Mouse (Mus musculus) forebrain, embryonic 11.5 days (tissue): ENCODE measurements around the gene Agps. TPM values are rescaled to one million over a fixed set of nuclear protein-coding genes. Genes with fewer than 3 reads are reported as not detected.
"Not testable (repeated sequence)": the region's sequence is repeated elsewhere in the genome, so short reads cannot be mapped to it uniquely, and the experiment has no call there.

Experiments
- ATAC-seq: fragments of 200-750 bp; cut with Nextera tagmentation; replicated peaks from 2 replicates; pipeline ENCODE4 v1.8.0; 2017; ENCODE audit warnings: moderate TSS enrichment; ENCODE audit not compliant: low FRiP score
- DNase-seq: peaks from one replicate; pipeline ENCODE4 v3.0.0-alpha.2; 2017; ENCODE audit warnings: low spot score
- H3K27ac ChIP-seq: fragments of 300-500 bp; sonication (generic); 2 replicates; pipeline ENCODE4 v1.5.1; 2014; ENCODE audit warnings: low read depth, low read length
- H3K27me3 ChIP-seq: fragments of 300-500 bp; sonication (generic); 2 replicates; pipeline ENCODE4 v1.6.1; 2014; ENCODE audit warnings: mild to moderate bottlenecking, low read length, mixed read lengths; ENCODE audit not compliant: control insufficient read depth, insufficient read depth
- H3K36me3 ChIP-seq: fragments of 300-500 bp; sonication (generic); 2 replicates; pipeline ENCODE4 v1.6.1; 2014; ENCODE audit warnings: mild to moderate bottlenecking, low read length, moderate library complexity, mixed read lengths; ENCODE audit not compliant: control insufficient read depth, insufficient read depth
- H3K4me1 ChIP-seq: fragments of 300-500 bp; sonication (generic); replicated peaks from 2 replicates; pipeline ENCODE4 v1.6.1; 2014; ENCODE audit warnings: low read length, mixed read lengths; ENCODE audit not compliant: control insufficient read depth, insufficient read depth
- H3K4me2 ChIP-seq: fragments of 300-500 bp; sonication (generic); 2 replicates; pipeline ENCODE4 v1.6.1; 2014; ENCODE audit warnings: low read depth, mild to moderate bottlenecking, low read length, moderate library complexity, mixed read lengths; ENCODE audit not compliant: severe bottlenecking
- H3K4me3 ChIP-seq: fragments of 300-500 bp; sonication (generic); 2 replicates; pipeline ENCODE4 v1.5.1; 2014; ENCODE audit warnings: low read depth, low read length
- H3K9ac ChIP-seq: fragments of 300-500 bp; sonication (generic); 2 replicates; pipeline ENCODE4 v1.6.1; 2014; ENCODE audit warnings: low read length
- H3K9me3 ChIP-seq: fragments of 300-500 bp; sonication (generic); 2 replicates; pipeline ENCODE4 v1.6.1; 2016; ENCODE audit warnings: low read length, mixed read lengths; ENCODE audit not compliant: control insufficient read depth
- WGBS: fragments of 180-500 bp; shearing (Covaris S2); extraction: QIAGEN DNeasy Blood & Tissue Kit; methylation state at CpG from one replicate; pipeline ENCODE4 v1.1.7; 2014; 5-methylcytosine and 5-hydroxymethylcytosine counted together
- polyA plus RNA-seq: library from polyadenylated mRNA; unstranded; fragments of >200 nt; fragmentation: Nextera tagmentation; extraction: Ambion mirVana; gene quantifications from 2 replicates; pipeline ENCODE4 v1.2.1, GENCODE M21; 2014

The Agps gene
- polyA plus RNA-seq, 1 experiment from 2014 or later: 46.7 TPM

- no peaks in the 10 kb centered on the region for H3K36me3 ChIP-seq
- ATAC-seq (no peak), DNase-seq (no peak)
- no peaks in the 10 kb centered on the region for H3K27me3 ChIP-seq
- no peak overlapping the region for H3K4me3 ChIP-seq
- H3K4me2 ChIP-seq: no peak overlapping the region
- H3K4me1 ChIP-seq: no peaks in the 10 kb centered on the region
- 77% methylated on average over 9 of the region's 9 CpGs for WGBS
- no peak overlapping the region for H3K27ac ChIP-seq
- H3K9me3 ChIP-seq: no peaks in the 10 kb centered on the region
- no peak overlapping the region for H3K9ac ChIP-seq
These were observed 142.2 kb downstream of the Agps start for GRCm38 (mm10) chr2:75974131-75974530.

GRCm38 (mm10) chr2:75976070-75976469 is 144.1 kb downstream of the Agps start:
- H3K4me3 ChIP-seq, H3K27me3 ChIP-seq, H3K4me2 ChIP-seq, DNase-seq, H3K4me1 ChIP-seq, H3K9ac ChIP-seq, H3K9me3 ChIP-seq, ATAC-seq, H3K27ac ChIP-seq, H3K36me3 ChIP-seq: not testable (repeated sequence)
- WGBS: 94% methylated on average over 2 of the region's 2 CpGs

GRCm38 (mm10) chr2:75977752-75978368 is 145.9 kb downstream of the Agps start, which contains the start of gene Ttc30a2:
Gene Ttc30a2, minus strand, starts transcription at chr2:75978170.
- H3K4me1 ChIP-seq, DNase-seq, H3K27ac ChIP-seq, H3K9ac ChIP-seq, H3K4me3 ChIP-seq, ATAC-seq, H3K36me3 ChIP-seq, H3K27me3 ChIP-seq, H3K4me2 ChIP-seq, H3K9me3 ChIP-seq: not testable (repeated sequence)
- WGBS: 27% methylated on average over 19 of the region's 24 CpGs

Other genes with a start within 250 kb of the Agps start
- gene Hnrnpa3, start 172.9 kb upstream of the Agps start, polyA plus RNA-seq: 318 and 325 TPM in 2 replicates
- gene Nfe2l2, start 127.5 kb upstream of the Agps start, polyA plus RNA-seq: 26.8 and 27.0 TPM in 2 replicates
- 6.7 and 7.2 TPM in 2 replicates for gene Ttc30b, start 106.4 kb downstream of the Agps start, polyA plus RNA-seq
- gene Ttc30a2, start 146.0 kb downstream of the Agps start, polyA plus RNA-seq: 0.28 and 0.61 TPM in 2 replicates
- gene Ttc30a1, start 149.8 kb downstream of the Agps start, polyA plus RNA-seq: 10.6 and 11.2 TPM in 2 replicates